Mouse (Mus musculus) thymus, adult 18-20 months (tissue): Measurements from ENCODE around the gene Gtf3c1.

Source experiments
- DNase-seq, 2 experiments: peaks; one replicate each; pipeline ENCODE4 v3.0.0; 2022; ENCODE audit warnings: mixed read lengths in 2 of 2

Gtf3c1 gene

GRCm38 (mm10) chr7:125702791-125703190 is 4.8 kb downstream of the Gtf3c1 start:
- no peak for DNase-seq

DNA sequence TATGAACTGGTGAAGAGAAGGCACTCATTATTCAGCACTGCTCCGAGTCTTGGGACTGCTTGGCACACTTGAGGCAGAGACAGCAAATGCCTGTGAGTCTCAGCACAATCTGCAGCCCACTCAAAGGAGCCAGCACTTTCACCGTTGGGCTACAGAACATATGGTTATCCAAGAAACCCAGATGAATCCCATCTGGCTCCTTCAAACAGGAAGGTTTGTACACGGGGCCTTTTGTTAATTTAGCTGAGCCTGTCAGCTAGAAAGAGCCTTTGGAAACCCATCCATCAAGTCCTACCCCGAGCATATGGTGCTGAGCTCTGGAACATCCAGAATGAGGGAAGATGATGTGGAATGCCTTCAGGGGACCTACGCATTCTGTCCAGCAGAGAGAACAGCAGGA is 13.5 kb downstream of the Gtf3c1 start:
- DNase-seq, result no peak

- no peak for DNase-seq
Measured at GRCm38 (mm10) chr7:125690516-125690915, 17.1 kb downstream of the Gtf3c1 start.

DNA sequence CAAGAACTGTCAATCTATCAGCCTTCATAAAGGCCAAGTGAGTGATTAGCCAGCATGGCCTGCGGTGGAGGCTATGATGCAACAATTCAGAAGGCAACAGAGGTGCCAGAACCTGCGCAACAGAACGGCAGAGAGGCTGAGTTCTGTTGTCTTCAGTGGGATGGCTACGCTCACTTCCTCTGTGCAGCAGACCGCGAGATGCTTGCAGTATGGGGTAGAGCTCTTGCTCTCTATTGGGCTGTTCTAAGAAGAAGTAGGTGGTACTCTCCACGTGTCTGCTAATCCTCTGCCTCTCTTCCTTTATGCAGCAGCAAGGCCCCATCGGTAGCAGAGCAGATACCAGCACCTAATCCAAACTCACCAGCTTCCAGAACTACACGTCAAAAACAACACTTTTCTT is 27.6 kb downstream of the Gtf3c1 start:
- no peak for DNase-seq

- no peak for DNase-seq
Measured at GRCm38 (mm10) chr7:125678756-125679155, 28.8 kb downstream of the Gtf3c1 start.

DNA sequence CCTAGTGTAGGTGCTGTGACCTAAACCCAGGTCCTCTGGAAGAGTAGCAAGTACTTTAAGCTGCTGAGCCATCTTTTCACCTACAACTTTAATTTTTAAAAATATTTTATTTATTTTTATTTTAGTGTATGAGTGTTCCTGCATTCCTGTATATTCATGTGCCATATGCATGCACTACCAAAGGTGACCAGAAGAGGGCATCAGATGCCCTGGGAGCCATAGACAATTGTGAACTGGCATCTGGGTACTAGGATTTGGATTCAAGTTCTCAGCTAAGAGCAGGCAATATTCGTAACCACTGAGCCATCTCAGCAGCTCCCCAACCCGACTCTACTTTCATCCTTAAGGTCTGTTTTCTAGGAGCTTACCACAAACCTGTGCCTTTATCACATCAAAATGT is 32.7 kb downstream of the Gtf3c1 start:
- DNase-seq, result peak in 1 of 2 experiments; percentile 18

- no peak for DNase-seq
Measured at GRCm38 (mm10) chr7:125671396-125671795, 36.2 kb downstream of the Gtf3c1 start.

- no peak for DNase-seq
Measured at GRCm38 (mm10) chr7:125670865-125671264, 36.7 kb downstream of the Gtf3c1 start.

DNA sequence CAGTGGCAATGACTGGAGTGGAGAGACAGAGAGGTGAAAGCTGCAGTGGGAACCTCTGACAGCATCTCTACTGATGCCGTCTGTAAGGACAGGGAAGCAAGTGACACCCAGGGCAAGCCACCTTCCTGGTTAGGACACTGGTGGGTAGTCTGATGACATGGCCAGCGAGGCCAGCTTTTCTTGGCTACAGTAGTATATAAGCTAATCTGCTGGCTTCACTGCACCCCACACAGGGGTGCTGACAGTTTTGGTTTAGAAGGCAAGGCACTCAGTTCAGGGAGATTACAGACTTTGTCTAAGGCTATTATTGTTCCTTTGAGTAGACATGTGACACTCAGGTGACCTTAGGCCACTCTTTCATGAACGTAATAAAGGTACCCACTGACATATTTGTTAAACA is 43.9 kb downstream of the Gtf3c1 start:
- no peak for DNase-seq

- DNase-seq, result no peak
Measured at GRCm38 (mm10) chr7:125657511-125657910, 50.1 kb downstream of the Gtf3c1 start.

- DNase-seq, result no peak
Measured at GRCm38 (mm10) chr7:125649013-125649412, 58.6 kb downstream of the Gtf3c1 start.

GRCm38 (mm10) chr7:125645413-125645812 is 62.2 kb downstream of the Gtf3c1 start:
- no peak for DNase-seq

GRCm38 (mm10) chr7:125643880-125644279 is 63.7 kb downstream of the Gtf3c1 start:
- DNase-seq, result no peak

- DNase-seq, result peak; percentile 73 to 83
Measured at GRCm38 (mm10) chr7:125638870-125639386, 68.7 kb downstream of the Gtf3c1 start.

DNA sequence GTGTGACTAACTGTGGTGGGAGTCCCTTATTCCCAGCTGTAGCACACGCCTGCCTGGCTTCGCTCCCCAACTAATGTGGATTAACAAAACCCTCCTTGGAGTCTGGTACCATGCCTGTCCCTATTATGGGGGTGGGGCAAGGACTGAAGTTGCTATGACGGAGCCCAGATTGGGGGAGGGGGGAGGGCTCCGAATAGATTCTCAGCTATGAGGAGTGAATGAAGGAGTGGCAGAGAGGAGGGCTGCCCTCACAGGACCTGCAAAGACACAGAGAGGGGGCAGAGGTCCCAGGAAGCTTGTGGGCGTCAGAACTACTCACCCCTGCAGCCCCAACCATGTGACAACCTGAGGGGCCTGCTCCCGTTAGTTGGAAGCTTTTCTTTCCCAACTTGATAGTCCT is 69.2 kb downstream of the Gtf3c1 start:
- DNase-seq, result no peak

- DNase-seq, result peak; percentile 64 to 80
Measured at GRCm38 (mm10) chr7:125637220-125638140, 70.1 kb downstream of the Gtf3c1 start.

- DNase-seq, result peak in 1 of 2 experiments; percentile 56
Measured at GRCm38 (mm10) chr7:125630989-125631388, 76.6 kb downstream of the Gtf3c1 start.

DNA sequence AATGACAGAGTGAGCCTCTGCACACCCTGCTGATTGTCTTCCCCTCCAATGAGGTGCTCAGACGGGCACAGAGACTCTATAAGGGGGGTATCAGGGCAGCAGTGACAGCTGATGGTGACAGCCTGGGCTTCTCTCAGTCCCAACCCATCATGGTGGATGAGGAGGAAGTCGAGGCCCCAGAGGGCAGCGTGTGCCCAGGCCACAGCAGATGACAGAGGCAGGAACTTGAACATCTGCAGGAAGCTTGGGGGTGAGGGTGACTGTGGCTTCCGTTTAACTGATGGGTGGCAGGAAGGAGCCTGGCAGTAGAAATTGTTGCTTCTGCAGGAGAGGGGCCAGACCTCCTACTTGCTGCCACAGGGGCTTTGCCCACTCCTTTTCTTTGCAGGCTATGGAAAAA is 77.3 kb downstream of the Gtf3c1 start:
- DNase-seq, result peak; percentile 83 to 90

- peak in 1 of 2 experiments; percentile 23 for DNase-seq
Measured at GRCm38 (mm10) chr7:125625829-125626228, 81.8 kb downstream of the Gtf3c1 start.

DNA sequence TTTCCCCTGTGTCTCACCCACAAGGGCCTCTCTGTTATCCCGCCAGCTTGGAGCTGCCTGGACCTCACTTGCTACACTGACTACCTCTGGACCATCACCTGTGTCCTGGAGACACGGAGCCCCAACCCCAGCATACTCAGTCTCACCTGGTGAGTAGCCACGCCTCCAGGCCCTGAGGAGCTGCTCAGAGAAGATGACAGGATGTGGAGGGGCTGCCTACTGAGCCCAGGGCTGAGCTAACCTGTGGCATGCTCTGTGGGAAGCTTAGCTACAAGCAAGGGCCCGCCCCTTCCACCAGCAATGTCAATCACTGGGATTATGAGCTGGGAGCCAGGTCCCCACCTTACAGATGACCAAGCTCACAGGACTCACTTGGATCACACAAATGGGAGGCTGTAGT is 82.4 kb downstream of the Gtf3c1 start:
- DNase-seq, result peak; percentile 56 to 67

DNA sequence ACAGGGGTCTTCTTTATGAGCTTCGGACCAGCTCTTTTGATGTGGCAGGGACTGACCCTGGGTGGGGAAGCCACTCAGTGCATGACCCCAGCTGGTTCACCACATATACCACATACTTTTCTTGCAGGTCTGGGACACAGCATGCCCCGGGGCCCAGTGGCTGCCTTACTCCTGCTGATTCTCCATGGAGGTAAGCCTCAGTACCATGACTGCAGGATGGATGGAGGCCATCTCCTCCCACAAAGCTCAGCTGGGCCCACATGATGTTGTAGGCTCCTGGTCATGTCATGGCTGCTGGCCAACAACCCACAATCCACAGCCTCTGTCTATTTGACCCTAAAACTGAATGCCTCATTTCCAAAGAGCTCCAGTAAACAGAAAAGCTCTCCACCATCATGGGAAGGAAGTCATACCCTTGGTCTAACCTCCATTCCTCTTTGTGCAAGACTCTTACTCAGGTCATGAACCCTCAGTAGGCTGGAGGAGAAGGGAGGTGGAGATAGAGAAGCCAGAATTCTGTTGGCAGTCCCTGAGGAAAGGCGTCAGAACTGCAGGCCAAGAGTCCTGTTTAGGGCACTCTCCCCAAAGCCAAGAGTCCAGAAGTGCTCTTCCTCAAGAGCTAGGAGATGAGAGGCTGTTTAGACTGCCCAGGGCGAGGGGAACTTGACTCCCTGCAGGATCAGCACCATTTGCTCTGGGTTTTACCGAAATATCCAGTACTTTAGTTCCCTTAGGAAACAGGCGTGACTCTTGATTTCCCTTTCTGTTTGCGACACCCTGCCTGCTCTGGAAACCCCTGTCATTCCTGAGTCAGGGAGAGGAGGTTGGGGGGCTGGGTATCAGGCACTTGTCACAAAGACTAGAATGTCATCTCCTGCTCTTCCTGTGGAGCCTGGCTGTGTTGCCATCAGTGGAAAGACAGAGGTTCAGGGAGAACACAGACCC is 84.6 kb downstream of the Gtf3c1 start:
- DNase-seq, result no peak

GRCm38 (mm10) chr7:125620077-125620476 is 87.5 kb downstream of the Gtf3c1 start:
- no peak for DNase-seq

DNA sequence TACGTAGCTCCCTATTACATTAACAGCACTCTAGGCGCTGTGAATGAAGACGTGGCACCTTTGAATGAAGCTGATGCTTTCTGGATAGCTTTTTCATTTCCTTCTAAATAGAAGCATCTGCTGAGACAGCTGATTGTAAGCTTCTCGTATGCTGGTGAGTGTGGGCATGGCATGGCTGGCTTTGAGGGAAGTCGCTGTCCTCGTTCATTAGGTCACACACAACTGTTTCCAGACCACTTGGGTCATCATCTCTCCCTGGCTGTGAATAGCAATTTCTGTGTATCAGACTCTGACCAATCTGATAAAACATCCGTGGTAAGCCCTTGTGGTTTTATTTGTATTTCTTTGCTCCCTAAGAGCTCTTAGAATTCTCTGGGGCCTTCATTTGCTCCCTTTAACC is 89.6 kb downstream of the Gtf3c1 start:
- DNase-seq, result no peak
